Mouse (Mus musculus): ENCODE results near the gene Acvr2a. TPM values are rescaled to one million over a fixed set of nuclear protein-coding genes. Genes with fewer than 3 reads are reported as not detected.
A peak's percentile ranks its signal among the peaks of the same experiment; 100 is the strongest.

Gene Acvr2a
- total RNA-seq (2021) = 10 to 100 TPM; 14.8 to 15.6 TPM
- 3.4 and 6.3 TPM in 2 replicates for polyA plus RNA-seq (2012; rRNA removed)
- long read RNA-seq, full-length matches to known transcripts = 4 of 5 reads
- long read RNA-seq, partial matches to known transcripts = 0 of 5 reads
- long read RNA-seq, other reads (novel, unspliced or antisense) = 1 of 5 reads

DNA sequence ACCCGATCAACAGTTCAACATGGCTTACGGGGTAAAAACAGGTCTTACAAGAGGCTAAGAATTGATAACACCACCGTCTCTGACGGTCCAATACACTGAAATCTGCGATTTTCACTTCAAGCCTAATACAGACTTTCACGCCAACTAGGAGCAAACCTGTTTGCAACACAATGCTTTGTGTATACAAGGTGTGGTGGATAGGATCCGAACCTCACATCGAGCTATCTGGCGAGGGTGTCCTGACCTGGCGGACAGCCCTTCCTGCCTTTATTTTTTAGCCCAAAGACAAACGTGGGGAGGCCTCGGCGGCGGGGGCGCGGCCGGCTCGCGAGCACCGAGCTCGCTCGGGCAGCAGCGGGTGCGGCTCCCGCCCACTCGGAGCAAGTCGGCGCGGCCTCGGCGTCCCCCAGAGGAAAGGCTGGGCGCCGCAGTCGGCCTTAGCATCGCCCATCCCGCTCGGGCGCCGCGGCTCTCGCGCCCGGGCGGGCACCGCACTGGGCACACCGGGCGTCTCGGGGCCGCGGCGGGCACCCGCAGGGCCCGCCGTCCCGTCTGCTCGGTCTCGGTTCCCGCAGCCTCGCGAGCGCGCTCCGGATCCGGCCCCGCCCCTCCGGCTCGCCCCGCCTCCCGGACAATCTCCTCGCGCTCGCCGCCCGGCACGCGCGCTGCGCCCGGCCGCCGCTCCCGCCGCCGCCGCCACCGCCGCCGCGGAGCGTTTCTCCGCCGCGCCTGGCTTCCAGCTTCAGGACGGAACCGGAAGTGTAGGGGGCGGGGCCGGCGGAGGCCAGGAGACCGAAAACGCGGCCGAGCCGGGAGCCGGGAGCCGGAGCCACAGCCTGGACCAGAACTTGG is at the start of gene Acvr2a:
Acvr2a (plus strand) TSS at position 739 of the 852 bp plus-strand sequence.
- Histone ChIP-seq H3K36me3 (ENCODE audit: control insufficient read depth, insufficient read depth, low read length) (peaks cover 10% of the 10 kb centered on the region), H3K79me2 (replicated peaks; ENCODE audit: control insufficient read depth, insufficient read depth, low read length) (no peaks in the 10 kb centered on the region), H3K4me3 (peak within 1 kb of the TSS; percentile 71), H3K27me3 (ENCODE audit: control insufficient read depth, insufficient read depth, low read length) (no peaks in the 10 kb centered on the region), H3K27ac (peak within 1 kb of the TSS; percentile 96), H3K4me1 (ENCODE audit: control insufficient read depth, insufficient read depth, low read length) (peaks cover 2% of the 10 kb centered on the region), H3K9ac (ENCODE audit: low read depth, low read length) (peak within 1 kb of the TSS; percentile 79)
- intact Hi-C loops (cut with DNase I) = loop anchor here (2.0 to 10.0 kb wide), 6 partner anchors 74 to 811 kb away; partner anchors contain the start of gene Mbd5
- TF ChIP-seq CTCF (IDR thresholded peaks at IDR 0.05) = peak; percentile 33
- no peak for TF ChIP-seq EP300 (IDR thresholded peaks at IDR 0.05; ENCODE audit: insufficient read depth, low read depth, low read length)
- DNase-seq = peak; percentile 96
- 1% methylated on average over 103 of the region's 105 CpGs for whole genome bisulfite sequencing

GRCm38 (mm10) chr2:48766513-48766912 is 47.4 kb upstream of the Acvr2a start:
- intact Hi-C loops (cut with DNase I) = no loop called here
- Histone ChIP-seq H3K79me2 (replicated peaks; ENCODE audit: control insufficient read depth, insufficient read depth, low read length) (no peaks in the 10 kb centered on the region), H3K4me3 (no peak overlapping the region), H3K9ac (ENCODE audit: low read depth, low read length) (no peak overlapping the region), H3K27me3 (ENCODE audit: control insufficient read depth, insufficient read depth, low read length) (no peaks in the 10 kb centered on the region), H3K27ac (no peak overlapping the region), H3K4me1 (ENCODE audit: control insufficient read depth, insufficient read depth, low read length) (no peaks in the 10 kb centered on the region), H3K36me3 (ENCODE audit: control insufficient read depth, insufficient read depth, low read length) (no peaks in the 10 kb centered on the region)
- 75% methylated on average over 5 of the region's 5 CpGs for WGBS
- no peak for DNase-seq
- TF ChIP-seq CTCF (IDR thresholded peaks at IDR 0.05) (no peak), EP300 (IDR thresholded peaks at IDR 0.05; ENCODE audit: insufficient read depth, low read depth, low read length) (no peak), POLR2A (IDR thresholded peaks at IDR 0.05; ENCODE audit: insufficient read depth, low read depth, low read length) (no peak)

DNA sequence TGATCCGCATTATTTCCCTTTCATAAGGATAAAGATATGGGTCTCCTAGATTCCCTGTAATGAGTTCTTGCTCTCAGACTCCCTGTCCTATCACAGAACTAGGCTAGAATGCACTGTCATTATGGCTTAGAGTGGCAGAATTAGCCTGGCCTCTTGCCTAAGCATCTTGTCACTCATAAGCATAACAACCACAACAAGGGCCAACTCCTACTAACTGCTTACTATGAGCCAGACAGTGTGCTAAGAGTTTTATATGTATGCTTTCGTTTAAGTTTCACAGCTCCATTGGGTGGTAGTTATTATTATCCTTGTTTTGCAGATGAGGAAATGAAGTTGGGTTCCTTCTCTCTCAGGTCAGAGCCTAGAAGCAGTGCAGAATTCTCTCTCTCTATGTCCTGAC is 46.1 kb upstream of the Acvr2a start:
- Histone ChIP-seq H3K9ac (ENCODE audit: low read depth, low read length) (no peak overlapping the region), H3K4me1 (ENCODE audit: control insufficient read depth, insufficient read depth, low read length) (no peaks in the 10 kb centered on the region), H3K27ac (no peak overlapping the region), H3K4me3 (no peak overlapping the region), H3K79me2 (replicated peaks; ENCODE audit: control insufficient read depth, insufficient read depth, low read length) (no peaks in the 10 kb centered on the region), H3K36me3 (ENCODE audit: control insufficient read depth, insufficient read depth, low read length) (no peaks in the 10 kb centered on the region), H3K27me3 (ENCODE audit: control insufficient read depth, insufficient read depth, low read length) (no peaks in the 10 kb centered on the region)
- 70% methylated on average over 2 of the region's 2 CpGs for WGBS
- DNase-seq = no peak
- TF ChIP-seq CTCF (IDR thresholded peaks at IDR 0.05) (no peak), POLR2A (IDR thresholded peaks at IDR 0.05; ENCODE audit: insufficient read depth, low read depth, low read length) (no peak), EP300 (IDR thresholded peaks at IDR 0.05; ENCODE audit: insufficient read depth, low read depth, low read length) (no peak)
- intact Hi-C loops (cut with DNase I) = no loop called here

GRCm38 (mm10) chr2:48768219-48768618 is 45.7 kb upstream of the Acvr2a start:
- Histone ChIP-seq H3K4me1 (ENCODE audit: control insufficient read depth, insufficient read depth, low read length) (no peaks in the 10 kb centered on the region), H3K4me3 (no peak overlapping the region), H3K79me2 (replicated peaks; ENCODE audit: control insufficient read depth, insufficient read depth, low read length) (no peaks in the 10 kb centered on the region), H3K9ac (ENCODE audit: low read depth, low read length) (no peak overlapping the region), H3K27me3 (ENCODE audit: control insufficient read depth, insufficient read depth, low read length) (no peaks in the 10 kb centered on the region), H3K27ac (no peak overlapping the region), H3K36me3 (ENCODE audit: control insufficient read depth, insufficient read depth, low read length) (no peaks in the 10 kb centered on the region)
- DNase-seq = no peak
- intact Hi-C loops (cut with DNase I) = no loop called here
- WGBS = 94% methylated on average over 2 of the region's 2 CpGs
- TF ChIP-seq POLR2A (IDR thresholded peaks at IDR 0.05; ENCODE audit: insufficient read depth, low read depth, low read length) (no peak), EP300 (IDR thresholded peaks at IDR 0.05; ENCODE audit: insufficient read depth, low read depth, low read length) (no peak), CTCF (IDR thresholded peaks at IDR 0.05) (no peak)

DNA sequence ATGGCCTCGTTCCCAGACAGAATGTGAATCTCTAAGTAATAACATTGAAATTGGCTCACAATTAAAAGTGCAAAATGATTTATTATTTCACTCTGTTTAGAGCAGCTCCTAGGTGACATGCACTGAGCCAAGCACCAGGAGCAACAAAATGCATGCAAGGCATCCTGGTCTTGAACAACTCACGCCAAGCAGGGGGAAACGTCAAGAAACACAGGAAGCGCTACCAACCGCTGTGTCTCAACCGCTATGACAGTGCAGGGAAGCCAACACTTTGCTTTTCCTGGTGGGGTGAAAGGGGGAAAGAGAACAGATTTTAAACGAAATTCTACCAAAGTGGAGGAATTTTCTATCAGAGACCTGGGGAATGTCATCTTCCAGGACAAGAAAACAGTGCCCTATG is 43.8 kb upstream of the Acvr2a start:
- Histone ChIP-seq H3K4me1 (ENCODE audit: control insufficient read depth, insufficient read depth, low read length) (no peaks in the 10 kb centered on the region), H3K27ac (no peak overlapping the region), H3K4me3 (no peak overlapping the region), H3K79me2 (replicated peaks; ENCODE audit: control insufficient read depth, insufficient read depth, low read length) (no peaks in the 10 kb centered on the region), H3K36me3 (ENCODE audit: control insufficient read depth, insufficient read depth, low read length) (no peaks in the 10 kb centered on the region), H3K27me3 (ENCODE audit: control insufficient read depth, insufficient read depth, low read length) (no peaks in the 10 kb centered on the region), H3K9ac (ENCODE audit: low read depth, low read length) (no peak overlapping the region)
- 69% methylated on average over 7 of the region's 7 CpGs for WGBS
- intact Hi-C loops (cut with DNase I) = no loop called here
- no peak for DNase-seq
- no peak for TF ChIP-seq EP300 (IDR thresholded peaks at IDR 0.05; ENCODE audit: insufficient read depth, low read depth, low read length)
- no peak for TF ChIP-seq CTCF (IDR thresholded peaks at IDR 0.05)
- no peak for TF ChIP-seq POLR2A (IDR thresholded peaks at IDR 0.05; ENCODE audit: insufficient read depth, low read depth, low read length)

- TF ChIP-seq CTCF (IDR thresholded peaks at IDR 0.05) (no peak), POLR2A (IDR thresholded peaks at IDR 0.05; ENCODE audit: insufficient read depth, low read depth, low read length) (no peak), EP300 (IDR thresholded peaks at IDR 0.05; ENCODE audit: insufficient read depth, low read depth, low read length) (no peak)
- Histone ChIP-seq H3K79me2 (replicated peaks; ENCODE audit: control insufficient read depth, insufficient read depth, low read length) (no peaks in the 10 kb centered on the region), H3K27me3 (ENCODE audit: control insufficient read depth, insufficient read depth, low read length) (no peaks in the 10 kb centered on the region), H3K27ac (no peak overlapping the region), H3K36me3 (ENCODE audit: control insufficient read depth, insufficient read depth, low read length) (no peaks in the 10 kb centered on the region), H3K4me3 (no peak overlapping the region), H3K9ac (ENCODE audit: low read depth, low read length) (no peak overlapping the region), H3K4me1 (ENCODE audit: control insufficient read depth, insufficient read depth, low read length) (no peaks in the 10 kb centered on the region)
- intact Hi-C loops (cut with DNase I) = no loop called here
- no peak for DNase-seq
- WGBS = 79% methylated on average over 3 of the region's 3 CpGs
Measured at GRCm38 (mm10) chr2:48770634-48771033, 43.3 kb upstream of the Acvr2a start.

Data from heart, adult 2 months (tissue).